Mouse (Mus musculus): ENCODE measurements around the gene Mcm9. TPM values are rescaled to one million over a fixed set of nuclear protein-coding genes. Genes with fewer than 3 reads are reported as not detected.
A peak's percentile ranks its signal among the peaks of the same experiment; 100 is the strongest.

The Mcm9 gene
- polyA plus RNA-seq, 1 experiment from 2014 or later = 14.1 TPM

DNA sequence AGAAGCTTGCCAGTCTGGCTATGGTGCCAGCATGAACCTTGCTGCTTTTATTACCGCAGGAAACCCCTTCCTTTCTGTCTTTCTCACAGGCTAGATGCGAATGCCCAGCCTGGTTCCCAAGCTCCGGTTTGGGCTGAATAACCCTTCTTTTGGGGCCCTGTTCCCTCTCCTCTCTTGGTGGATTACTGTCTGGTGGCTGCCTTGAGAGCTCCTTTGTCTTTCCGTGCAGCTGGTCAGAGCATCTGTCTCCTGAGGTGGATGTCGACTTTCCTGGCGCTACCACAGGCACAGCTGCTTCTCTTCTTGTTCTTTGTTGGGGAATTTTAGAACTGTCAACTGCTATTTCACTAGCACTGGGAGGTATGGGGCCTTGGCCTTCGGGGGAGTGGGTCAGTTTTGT, 92.6 kb downstream of the Mcm9 start:
- 83% methylated on average over 7 of the region's 7 CpGs for WGBS
- no peak overlapping the region for H3K4me3 ChIP-seq
- no peaks in the 10 kb centered on the region for H3K9me3 ChIP-seq
- no peaks in the 10 kb centered on the region for H3K27me3 ChIP-seq (replicated peaks; ENCODE audit: low read depth, poor library complexity, severe bottlenecking)
- H3K36me3 ChIP-seq (replicated peaks) = peaks cover 40% of the 10 kb centered on the region
- H3K4me1 ChIP-seq = no peaks in the 10 kb centered on the region
- no peak overlapping the region for H3K27ac ChIP-seq (replicated peaks)
- no peak for DNase-seq (ENCODE audit: low spot score)

DNA sequence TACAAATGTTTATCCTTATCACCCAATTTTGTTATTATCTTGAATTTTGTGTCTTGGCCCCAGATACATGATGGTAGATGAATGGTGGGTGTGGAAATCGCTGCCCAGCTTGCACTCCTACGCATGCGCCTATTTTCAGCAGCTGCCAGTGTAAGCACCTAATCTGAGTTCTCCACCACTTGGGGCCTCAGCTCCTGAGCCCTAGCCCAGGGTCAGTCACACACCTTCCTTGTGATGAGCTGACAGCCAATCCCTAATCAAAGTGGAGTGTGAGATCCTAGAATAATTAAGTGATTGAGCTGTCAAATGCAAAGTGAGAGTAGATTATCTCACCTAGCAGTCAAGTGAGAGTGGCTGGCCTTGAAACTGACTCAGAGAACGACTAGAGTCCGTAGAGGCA, 97.9 kb downstream of the Mcm9 start:
- H3K27me3 ChIP-seq (replicated peaks; ENCODE audit: low read depth, poor library complexity, severe bottlenecking) = no peaks in the 10 kb centered on the region
- peaks cover 8% of the 10 kb centered on the region for H3K36me3 ChIP-seq (replicated peaks)
- H3K4me1 ChIP-seq = no peaks in the 10 kb centered on the region
- DNase-seq (ENCODE audit: low spot score) = no peak
- H3K27ac ChIP-seq (replicated peaks) = no peak overlapping the region
- 83% methylated on average over 5 of the region's 5 CpGs for WGBS
- no peaks in the 10 kb centered on the region for H3K9me3 ChIP-seq
- no peak overlapping the region for H3K4me3 ChIP-seq

DNA sequence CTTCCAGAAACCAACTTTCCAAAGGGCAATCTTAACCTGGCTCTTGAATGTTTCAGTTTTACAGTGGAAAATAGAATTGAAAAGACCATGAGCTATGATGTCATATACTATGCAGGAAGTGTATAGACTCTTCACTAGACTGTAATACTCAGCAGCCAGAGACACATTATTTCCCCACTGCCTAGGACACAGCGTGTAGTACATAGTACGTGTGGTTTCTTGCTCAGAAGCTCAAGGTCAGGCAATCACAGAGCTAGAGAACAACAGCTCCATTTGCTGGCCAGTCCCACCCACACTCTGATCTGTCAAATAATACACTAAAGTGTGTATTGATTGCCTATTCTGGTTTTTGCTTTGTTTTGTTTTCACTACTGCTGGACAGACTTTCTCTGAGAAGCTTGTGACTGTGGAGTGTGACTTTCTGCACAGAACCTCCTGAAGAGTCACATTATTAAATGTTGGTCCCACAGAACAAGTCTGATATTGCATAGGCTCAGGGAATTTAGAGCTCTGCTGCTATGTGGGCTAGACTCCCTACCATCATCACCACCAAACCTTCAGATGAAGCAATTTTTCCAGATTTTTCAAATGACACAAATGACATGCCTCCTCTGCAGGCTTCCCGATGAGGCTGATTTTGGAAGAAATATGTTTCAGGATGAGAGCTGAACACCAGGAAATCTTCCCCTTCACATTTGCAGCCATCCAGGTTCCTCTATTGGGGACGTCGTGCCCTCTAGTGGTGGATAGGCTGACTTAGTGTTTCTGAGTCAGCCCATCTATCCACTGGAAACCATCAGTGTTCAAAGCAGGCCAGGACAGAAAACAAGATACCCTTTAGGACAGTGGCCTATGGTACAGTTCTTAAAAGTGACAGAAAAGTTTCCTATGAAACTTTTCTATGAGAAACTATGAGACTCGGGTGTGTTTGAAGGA, 102.1 kb downstream of the Mcm9 start:
- H3K9me3 ChIP-seq = no peaks in the 10 kb centered on the region
- WGBS = 40% methylated on average over 6 of the region's 6 CpGs
- no peaks in the 10 kb centered on the region for H3K27me3 ChIP-seq (replicated peaks; ENCODE audit: low read depth, poor library complexity, severe bottlenecking)
- H3K36me3 ChIP-seq (replicated peaks) = no peaks in the 10 kb centered on the region
- no peak overlapping the region for H3K27ac ChIP-seq (replicated peaks)
- no peaks in the 10 kb centered on the region for H3K4me1 ChIP-seq
- no peak overlapping the region for H3K4me3 ChIP-seq
- peak; percentile 61 for DNase-seq (ENCODE audit: low spot score)

DNA sequence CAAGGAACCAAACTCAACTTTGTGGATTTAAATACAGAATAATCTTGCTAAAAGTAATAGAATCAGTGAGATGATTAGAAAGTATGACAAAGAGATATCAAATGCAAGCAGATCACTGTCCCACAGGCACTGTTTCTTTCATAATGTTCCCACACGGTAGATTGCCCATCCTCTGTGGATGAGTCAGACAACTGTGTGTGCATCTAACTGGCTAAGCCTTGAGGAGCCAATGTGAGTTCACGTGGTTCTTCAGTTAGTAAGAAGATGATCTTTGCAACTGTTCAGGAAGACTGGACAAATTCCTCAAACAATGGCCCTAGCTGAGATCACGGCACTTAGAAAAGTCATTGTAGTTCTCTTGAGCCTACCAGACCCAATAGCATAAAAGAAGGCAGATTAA, 102.9 kb downstream of the Mcm9 start:
- Histone ChIP-seq H3K27ac (replicated peaks) (no peak overlapping the region), H3K9me3 (no peaks in the 10 kb centered on the region), H3K27me3 (replicated peaks; ENCODE audit: low read depth, poor library complexity, severe bottlenecking) (no peaks in the 10 kb centered on the region), H3K4me1 (no peaks in the 10 kb centered on the region), H3K4me3 (no peak overlapping the region), H3K36me3 (replicated peaks) (no peaks in the 10 kb centered on the region)
- WGBS = 89% methylated on average over 3 of the region's 3 CpGs
- no peak for DNase-seq (ENCODE audit: low spot score)

DNA sequence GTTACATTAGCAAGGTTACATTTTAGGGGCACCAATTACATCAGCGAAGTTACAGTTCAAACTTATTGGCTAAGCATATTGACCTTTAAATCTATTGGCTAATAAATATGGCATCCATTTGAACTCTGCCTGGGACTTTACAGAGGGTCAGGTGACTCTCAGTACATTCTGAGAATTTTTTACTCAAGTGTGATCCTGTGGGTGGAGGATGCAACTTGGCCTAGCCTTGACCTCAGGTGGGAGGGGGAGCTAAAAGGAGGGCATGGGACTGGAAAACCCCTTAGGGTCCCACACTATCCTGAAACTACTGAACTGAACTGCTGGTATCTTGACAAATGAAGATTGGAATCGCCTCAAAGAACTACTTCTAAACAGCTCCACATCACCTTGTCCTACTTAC, 103.9 kb downstream of the Mcm9 start:
- no peaks in the 10 kb centered on the region for H3K36me3 ChIP-seq (replicated peaks)
- no peak overlapping the region for H3K4me3 ChIP-seq
- H3K27ac ChIP-seq (replicated peaks) = no peak overlapping the region
- no peak for DNase-seq (ENCODE audit: low spot score)
- H3K4me1 ChIP-seq = no peaks in the 10 kb centered on the region
- no peaks in the 10 kb centered on the region for H3K27me3 ChIP-seq (replicated peaks; ENCODE audit: low read depth, poor library complexity, severe bottlenecking)
- WGBS = 86% methylated on average over 2 of the region's 2 CpGs
- no peaks in the 10 kb centered on the region for H3K9me3 ChIP-seq

DNA sequence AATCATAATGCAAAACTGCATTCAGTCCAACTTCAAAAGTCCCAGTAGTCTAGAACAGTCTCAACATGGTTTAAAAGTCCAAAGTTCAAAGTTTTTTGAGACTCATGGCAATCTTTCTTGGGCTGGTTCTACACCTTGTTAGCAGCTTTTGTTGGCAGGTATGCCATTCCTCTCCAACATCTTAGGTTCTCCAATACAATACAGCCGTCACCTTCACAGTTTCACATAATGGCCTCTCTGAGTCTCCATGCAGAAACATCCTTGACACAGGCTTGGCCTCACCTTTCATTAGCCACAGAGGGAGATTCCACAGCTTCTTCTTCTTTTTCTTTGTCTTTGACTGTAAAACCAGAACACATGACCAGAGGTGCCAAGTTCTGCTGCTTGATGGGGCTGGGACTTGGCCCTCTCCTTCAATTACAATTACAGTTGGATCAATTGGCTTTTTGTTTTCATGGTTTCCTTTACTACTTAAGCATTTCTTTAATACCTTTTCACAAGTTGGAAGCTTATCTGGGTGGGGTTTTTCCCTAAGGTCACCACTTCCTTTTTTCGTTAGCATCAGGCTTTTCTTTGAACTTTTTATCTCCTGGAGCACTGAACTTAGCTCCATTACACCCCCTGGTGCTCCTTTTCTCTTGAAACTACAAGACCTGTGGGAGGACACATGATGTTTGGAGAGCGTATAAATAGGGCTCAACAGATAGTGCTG, 104.8 kb downstream of the Mcm9 start:
- Histone ChIP-seq H3K4me3 (no peak overlapping the region), H3K27me3 (replicated peaks; ENCODE audit: low read depth, poor library complexity, severe bottlenecking) (no peaks in the 10 kb centered on the region), H3K9me3 (no peaks in the 10 kb centered on the region), H3K4me1 (no peaks in the 10 kb centered on the region), H3K36me3 (replicated peaks) (no peaks in the 10 kb centered on the region), H3K27ac (replicated peaks) (no peak overlapping the region)
- WGBS = 77% methylated on average over 3 of the region's 3 CpGs
- DNase-seq (ENCODE audit: low spot score) = no peak

DNA sequence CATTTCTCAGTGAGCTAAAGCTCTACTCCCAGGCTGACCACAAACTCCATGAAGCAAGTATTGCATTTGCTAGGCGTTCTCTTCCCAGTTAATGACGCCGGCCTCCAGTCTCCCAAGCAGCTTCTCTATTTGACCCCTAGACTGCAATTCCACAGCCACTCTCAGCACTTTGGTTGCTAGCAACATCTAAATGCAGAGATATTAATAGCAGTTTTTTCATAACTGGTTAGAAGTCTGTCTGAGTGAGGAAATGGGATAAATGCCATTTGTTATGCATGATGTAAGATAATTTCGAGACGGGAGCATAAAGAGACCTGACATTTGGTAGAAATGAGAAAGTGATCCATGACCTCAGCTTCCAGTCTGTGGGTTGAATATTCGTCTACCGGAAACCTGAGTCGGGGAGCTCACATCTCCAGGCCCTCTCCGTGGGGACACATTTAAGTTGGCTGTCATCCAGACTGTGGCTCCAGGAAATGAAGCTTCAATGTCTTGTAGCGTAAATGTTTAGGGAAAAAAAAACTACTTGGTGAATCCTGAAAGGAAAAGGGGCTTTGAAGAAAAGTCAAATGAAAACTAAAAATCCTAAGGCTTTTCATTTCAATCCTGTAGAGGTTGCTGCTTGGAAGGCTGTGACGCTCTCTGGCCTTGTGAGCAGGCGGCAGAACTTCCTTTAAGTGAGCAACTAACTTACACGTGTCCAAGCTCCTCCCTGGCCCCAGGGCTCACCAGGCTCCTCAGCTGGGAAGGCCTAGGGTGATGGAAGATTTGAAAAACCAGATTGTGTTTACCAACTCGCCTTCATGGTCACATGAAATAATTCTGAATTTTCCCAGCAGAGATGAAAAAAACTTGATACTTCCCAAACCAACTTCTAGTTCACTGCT, 110.9 kb downstream of the Mcm9 start:
- Histone ChIP-seq H3K36me3 (replicated peaks) (no peaks in the 10 kb centered on the region), H3K4me1 (peaks cover 19% of the 10 kb centered on the region), H3K27me3 (replicated peaks; ENCODE audit: low read depth, poor library complexity, severe bottlenecking) (0 out of 2 replicates have a peak, but pooled peaks cover 3% of the 10 kb centered on the region), H3K27ac (replicated peaks) (no peak overlapping the region), H3K4me3 (no peak overlapping the region), H3K9me3 (no peaks in the 10 kb centered on the region)
- WGBS = 66% methylated on average over 14 of the region's 14 CpGs
- no peak for DNase-seq (ENCODE audit: low spot score)

DNA sequence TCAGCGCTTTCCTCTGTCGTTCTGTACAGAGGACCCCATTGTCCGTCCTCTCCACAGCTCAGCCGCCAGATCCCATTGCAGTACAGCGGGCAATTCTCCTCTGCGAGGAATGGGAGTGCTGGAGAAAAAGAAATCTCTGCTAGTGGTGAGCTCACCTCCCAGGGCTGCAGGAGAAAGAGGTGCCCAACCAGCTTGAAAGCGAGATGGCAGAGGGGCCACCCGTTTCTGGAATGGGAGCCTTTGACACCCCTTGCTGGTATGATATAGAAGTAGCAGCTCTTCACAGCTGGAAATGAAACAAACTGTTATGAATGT, 111.7 kb downstream of the Mcm9 start:
- DNase-seq (ENCODE audit: low spot score) = peak; percentile 29
- no peaks in the 10 kb centered on the region for H3K9me3 ChIP-seq
- H3K27me3 ChIP-seq (replicated peaks; ENCODE audit: low read depth, poor library complexity, severe bottlenecking) = 0 out of 2 replicates have a peak, but pooled peaks cover 3% of the 10 kb centered on the region
- WGBS = 21% methylated on average over 8 of the region's 8 CpGs
- peaks cover 19% of the 10 kb centered on the region for H3K4me1 ChIP-seq
- no peaks in the 10 kb centered on the region for H3K36me3 ChIP-seq (replicated peaks)
- peak overlapping the region; percentile 49; the same call in 1 of the 2 replicates for H3K27ac ChIP-seq (replicated peaks)
- H3K4me3 ChIP-seq = no peak overlapping the region

DNA sequence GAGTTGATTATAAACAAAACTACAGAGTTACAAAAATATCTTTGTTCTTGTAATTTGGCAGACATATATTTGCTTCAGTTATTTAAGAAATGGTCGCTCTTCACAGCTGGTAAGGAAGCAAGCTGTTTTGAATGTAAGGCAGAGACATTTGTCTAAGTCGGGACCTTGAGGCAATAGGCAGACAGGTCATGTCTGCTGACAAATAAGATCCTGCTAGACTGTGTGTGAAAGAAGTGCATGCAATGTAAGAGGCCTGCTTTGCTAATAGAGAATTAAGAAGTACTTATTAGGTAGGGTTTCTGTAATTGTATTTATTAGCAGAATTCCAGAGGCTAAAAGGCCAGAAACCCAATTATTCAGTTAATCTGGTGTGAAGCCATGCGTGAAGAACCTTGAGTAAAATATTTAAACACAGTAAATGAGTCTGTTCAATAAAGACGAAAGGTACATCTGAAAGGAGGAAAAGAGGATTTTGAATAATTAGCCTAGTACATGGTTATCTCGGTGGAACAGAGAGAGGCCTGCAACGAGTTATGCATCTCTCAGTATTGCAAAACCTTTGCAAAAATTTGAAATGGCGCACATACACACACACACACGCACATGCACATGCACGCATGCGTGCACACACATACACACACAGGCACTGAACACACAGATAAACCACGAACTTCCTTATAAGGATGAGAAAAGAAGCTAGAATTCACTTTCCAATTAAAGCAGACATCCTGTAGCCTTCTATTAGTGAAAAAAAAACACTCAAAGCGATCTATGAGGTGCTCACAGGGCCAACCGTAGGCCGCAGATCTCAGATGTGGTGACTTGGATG, 112.3 kb downstream of the Mcm9 start:
- peak overlapping the region; percentile 49; the same call in 1 of the 2 replicates for H3K27ac ChIP-seq (replicated peaks)
- no peaks in the 10 kb centered on the region for H3K36me3 ChIP-seq (replicated peaks)
- H3K27me3 ChIP-seq (replicated peaks; ENCODE audit: low read depth, poor library complexity, severe bottlenecking) = 0 out of 2 replicates have a peak, but pooled peaks cover 3% of the 10 kb centered on the region
- no peak for DNase-seq (ENCODE audit: low spot score)
- no peak overlapping the region for H3K4me3 ChIP-seq
- no peaks in the 10 kb centered on the region for H3K9me3 ChIP-seq
- peaks cover 19% of the 10 kb centered on the region for H3K4me1 ChIP-seq
- WGBS = 61% methylated on average over 14 of the region's 14 CpGs

DNA sequence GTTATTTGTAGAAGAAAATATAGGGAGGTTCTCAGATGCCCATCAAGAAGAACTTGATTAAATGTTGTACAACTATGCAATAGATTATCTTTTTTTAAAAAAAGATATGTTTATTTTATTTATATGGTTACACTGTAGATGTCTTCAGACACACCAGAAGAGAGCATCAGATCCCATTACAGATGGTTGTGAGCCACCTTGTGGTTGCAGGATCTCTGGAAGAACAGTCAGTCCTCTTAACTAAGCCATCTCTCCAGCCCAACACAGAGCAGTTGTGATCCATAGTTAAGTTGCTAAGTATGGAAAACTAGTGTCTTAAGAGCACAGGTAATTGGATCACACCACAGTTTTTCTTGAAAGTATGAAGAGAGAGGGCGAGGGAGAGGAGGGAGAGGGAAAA, 117.7 kb downstream of the Mcm9 start:
- H3K27ac ChIP-seq (replicated peaks) = no peak overlapping the region
- H3K9me3 ChIP-seq = no peaks in the 10 kb centered on the region
- 0 out of 2 replicates have a peak, but pooled peaks cover 3% of the 10 kb centered on the region for H3K27me3 ChIP-seq (replicated peaks; ENCODE audit: low read depth, poor library complexity, severe bottlenecking)
- no peak for DNase-seq (ENCODE audit: low spot score)
- 78% methylated on average over 1 of the region's 1 CpGs for WGBS
- H3K4me3 ChIP-seq = no peak overlapping the region
- H3K36me3 ChIP-seq (replicated peaks) = no peaks in the 10 kb centered on the region
- H3K4me1 ChIP-seq = no peaks in the 10 kb centered on the region

DNA sequence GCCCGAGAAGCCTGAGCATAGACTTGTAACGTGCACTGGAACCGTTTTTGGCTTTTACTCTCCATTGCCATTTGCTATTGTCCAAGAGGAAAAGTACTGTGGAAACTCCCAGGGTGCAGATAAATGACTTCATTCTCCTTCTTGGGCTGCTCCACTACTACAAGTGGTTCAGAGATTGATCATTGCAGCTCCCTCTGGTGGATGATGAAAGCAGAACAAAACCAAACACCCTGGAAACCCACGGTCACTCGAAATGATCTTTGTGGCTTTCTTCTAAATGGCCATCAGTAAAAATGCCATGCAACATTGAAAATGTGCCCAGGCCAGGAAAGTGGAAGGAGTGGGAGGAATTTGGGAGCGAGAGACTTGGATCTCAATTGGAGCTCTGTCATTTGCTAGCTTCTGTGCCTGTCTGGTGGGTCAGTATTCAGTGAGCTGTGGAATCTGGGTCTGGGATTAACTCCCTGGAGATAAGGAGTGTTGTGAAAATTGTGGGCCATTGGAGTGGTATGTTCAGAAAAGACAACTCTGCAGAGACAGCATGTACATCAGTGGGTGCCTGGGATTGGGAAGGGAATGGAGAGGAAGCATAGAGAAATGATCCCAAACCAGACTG, 121.0 kb downstream of the Mcm9 start:
- Histone ChIP-seq H3K4me3 (no peak overlapping the region), H3K27ac (replicated peaks) (no peak overlapping the region), H3K36me3 (replicated peaks) (no peaks in the 10 kb centered on the region), H3K27me3 (replicated peaks; ENCODE audit: low read depth, poor library complexity, severe bottlenecking) (no peaks in the 10 kb centered on the region), H3K9me3 (no peaks in the 10 kb centered on the region), H3K4me1 (peaks cover 3% of the 10 kb centered on the region; the same call in 1 of the 2 replicates)
- peak; percentile 40 for DNase-seq (ENCODE audit: low spot score)
- WGBS = 34% methylated on average over 6 of the region's 6 CpGs
